Mouse (Mus musculus): ENCODE measurements at regions not wholly inside any gene's neighbourhood (a gene's known extent, or its start where the extent isn't known, plus 50 kb on each side); places are given as distances from the start of the nearest gene placed in this dataset.
"Not testable (repeated sequence)": the region's sequence is repeated elsewhere in the genome, so short reads cannot be mapped to it uniquely, and the experiment has no call there.

DNA sequence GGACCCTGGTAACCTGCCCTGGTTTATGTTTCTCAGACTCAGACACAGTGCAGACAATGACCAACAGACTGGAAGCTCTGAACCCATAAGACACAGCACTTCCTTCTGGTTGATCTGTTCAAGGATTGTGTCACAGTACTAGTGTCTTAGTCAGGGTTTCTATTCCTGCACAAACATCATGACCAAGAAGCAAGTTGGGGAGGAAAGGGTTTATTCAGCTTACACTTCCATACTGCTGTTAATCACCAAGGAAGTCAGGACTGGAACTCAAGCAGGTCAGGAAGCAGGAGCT is 65.8 kb upstream of the Tbl1xr1 start:
- not testable (repeated sequence) for DNase-seq

DNA sequence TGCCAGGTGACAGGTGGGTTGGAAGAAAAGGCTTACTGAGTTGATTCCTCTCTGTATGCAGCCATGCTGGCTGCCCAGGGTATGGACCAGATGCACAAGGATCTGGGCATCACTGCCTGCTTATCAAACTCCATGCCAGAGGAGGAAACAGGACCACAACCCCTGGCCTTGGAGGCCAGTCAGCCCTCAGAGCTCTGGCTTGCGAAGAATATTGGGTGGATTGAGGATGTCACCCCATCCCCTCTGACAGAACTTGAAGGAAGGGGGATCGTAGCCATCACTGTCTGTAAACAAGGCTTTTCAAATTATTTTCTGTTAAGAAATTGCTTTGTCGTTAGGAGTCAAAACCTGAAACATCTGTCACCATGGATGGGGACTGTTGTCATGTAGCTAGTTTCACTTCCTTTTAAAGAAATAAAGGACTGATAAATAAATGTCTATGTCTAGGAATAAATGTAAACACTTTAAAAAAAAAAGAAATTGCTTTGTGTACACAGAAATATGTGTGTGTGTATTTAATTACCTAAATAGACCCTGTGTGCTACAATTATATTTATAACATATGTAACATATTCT is 55.0 kb upstream of the Tbl1xr1 start:
- no peak for DNase-seq

DNA sequence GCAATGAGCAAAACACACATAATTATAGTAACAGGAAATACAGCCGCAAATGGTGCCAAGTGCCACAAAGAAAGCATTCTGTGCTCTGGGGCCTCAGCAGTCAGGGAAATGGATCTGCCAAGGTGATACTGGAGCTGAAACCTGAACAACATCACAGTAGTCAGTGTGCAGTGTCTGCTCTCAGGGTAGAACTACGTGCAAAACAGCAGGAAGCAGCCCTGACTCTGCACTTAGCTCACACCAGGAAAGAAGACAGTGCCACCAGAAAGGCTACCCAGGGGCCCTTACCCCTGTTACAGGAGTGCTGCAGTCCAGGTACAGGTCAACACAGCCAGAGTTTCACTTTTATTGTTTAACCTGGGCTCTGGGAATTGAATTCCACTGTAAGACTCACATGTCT is 54.0 kb upstream of the Tbl1xr1 start:
- DNase-seq: peak; percentile 33

DNA sequence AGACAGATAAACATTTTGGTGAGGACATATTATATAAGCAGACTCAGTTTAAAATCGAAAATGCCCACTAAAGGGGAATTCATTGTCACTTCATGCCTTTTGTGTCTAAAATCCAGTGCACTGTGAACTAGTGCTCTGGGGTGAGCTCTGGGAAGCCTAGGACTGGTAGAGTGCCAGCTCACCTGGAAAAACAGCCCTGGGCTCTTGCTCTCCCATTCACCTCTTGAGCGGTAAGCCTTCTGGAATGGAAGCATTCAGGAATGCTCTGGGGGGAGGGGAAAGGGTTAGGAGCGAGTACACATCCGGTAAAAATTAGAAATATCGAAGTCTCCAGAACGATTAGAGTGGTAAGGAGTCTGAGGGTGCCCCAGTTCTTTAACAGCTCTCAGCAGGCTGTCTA is 53.4 kb upstream of the Tbl1xr1 start:
- peak; percentile 82 for DNase-seq

DNA sequence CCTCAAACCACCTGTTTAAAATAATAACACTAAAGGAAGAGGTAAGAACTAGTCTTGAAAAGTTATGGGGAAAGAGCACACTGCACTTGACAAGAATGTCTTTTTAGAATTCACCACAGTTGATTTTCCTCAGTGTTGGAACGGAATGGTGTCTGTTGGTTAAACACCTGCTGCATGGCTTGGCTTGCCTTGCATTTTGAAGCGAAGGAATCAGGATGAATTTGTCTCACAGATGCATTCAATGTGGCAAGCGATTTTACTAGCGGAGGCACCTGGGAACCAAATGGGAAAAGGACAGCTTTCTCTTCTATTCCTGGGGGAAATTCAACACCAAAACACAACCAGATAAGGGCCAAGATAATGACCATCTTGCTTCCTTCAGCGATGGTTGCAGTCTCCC is 52.9 kb upstream of the Tbl1xr1 start:
- DNase-seq: no peak

DNA sequence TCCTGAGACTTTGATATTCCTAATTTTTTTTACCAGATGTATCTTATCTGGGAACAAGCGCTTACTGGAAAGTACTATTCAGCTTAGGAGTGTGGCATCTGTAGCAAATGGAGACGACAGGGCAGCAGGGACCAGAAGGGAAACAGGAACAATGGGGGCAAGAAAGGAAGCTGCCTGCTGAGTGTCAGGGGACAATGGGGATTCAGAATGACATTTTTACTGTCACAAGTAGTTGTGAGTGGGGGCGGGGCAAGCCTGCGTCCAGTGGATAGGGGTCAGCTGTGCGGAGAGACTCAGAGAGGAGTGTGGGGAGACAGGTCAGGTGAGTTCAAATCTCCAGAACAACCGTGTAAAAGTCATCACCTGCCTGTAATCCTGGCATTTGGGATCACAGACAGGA is 52.3 kb upstream of the Tbl1xr1 start:
- DNase-seq: no peak

DNA sequence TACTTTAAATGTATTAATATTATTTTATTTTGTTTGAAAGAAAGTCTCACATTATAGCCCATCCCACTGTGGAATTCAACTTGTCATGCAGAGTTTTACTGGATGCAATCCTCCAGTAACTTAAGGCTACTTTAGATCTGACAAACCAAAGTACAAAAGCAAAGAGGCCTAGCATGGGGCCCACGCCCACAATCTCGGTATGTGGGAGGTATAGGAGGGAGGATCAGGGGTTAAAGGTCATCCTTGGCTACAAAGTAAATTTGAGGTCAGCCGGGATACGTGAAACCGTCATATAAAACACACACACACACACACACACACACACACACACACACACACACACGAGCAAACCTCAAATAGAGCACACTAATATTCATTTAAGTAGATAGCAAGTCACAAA is 51.3 kb upstream of the Tbl1xr1 start:
- no peak for DNase-seq

DNA sequence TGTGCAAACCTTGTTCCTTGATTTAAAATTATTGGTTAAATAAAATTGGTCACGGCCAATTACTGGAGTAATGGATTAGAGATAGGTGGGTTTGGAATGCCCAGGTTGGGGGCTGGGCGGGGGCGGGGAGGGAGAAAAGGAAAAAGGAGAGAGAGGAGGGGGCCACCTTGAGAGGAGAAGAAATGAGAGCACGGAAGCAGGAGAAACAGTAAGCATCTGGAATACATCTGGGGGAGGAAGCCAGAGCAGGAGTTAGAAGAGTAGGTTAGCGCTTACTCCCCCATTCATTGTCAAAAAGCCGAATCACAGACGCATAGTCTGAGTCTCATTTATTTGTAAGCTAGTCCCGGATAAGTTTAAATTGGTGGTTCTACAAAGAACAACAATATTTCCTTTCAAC is 50.8 kb upstream of the Tbl1xr1 start:
- DNase-seq: no peak
